Mouse (Mus musculus) embryonic facial prominence, embryonic 10.5 days (tissue): ENCODE results near the gene Heatr5b. TPM values are rescaled to one million over a fixed set of nuclear protein-coding genes. Genes with fewer than 3 reads are reported as not detected.

ENCODE experiments used
- DNase-seq: peaks from one replicate; pipeline ENCODE4 v3.0.0-alpha.2; 2017; ENCODE audit warnings: low spot score
- H3K27ac ChIP-seq: fragments of 300-500 bp; sonication (generic); replicated peaks from 2 replicates; pipeline ENCODE4 v1.5.1; 2016; ENCODE audit warnings: mild to moderate bottlenecking
- H3K27me3 ChIP-seq: fragments of 300-500 bp; sonication (generic); replicated peaks from 2 replicates; pipeline ENCODE4 v1.6.1; 2016; ENCODE audit warnings: low read depth, mild to moderate bottlenecking; ENCODE audit not compliant: poor library complexity, severe bottlenecking
- H3K36me3 ChIP-seq: fragments of 300-500 bp; sonication (generic); replicated peaks from 2 replicates; pipeline ENCODE4 v1.6.1; 2016; ENCODE audit warnings: mild to moderate bottlenecking, moderate library complexity
- H3K4me1 ChIP-seq: fragments of 300-500 bp; sonication (generic); 2 replicates; pipeline ENCODE4 v1.6.1; 2016
- H3K4me3 ChIP-seq: fragments of 300-500 bp; sonication (generic); 2 replicates; pipeline ENCODE4 v1.5.1; 2016; ENCODE audit warnings: mild to moderate bottlenecking, moderate library complexity
- H3K9me3 ChIP-seq: fragments of 300-500 bp; sonication (generic); 2 replicates; pipeline ENCODE4 v1.6.1; 2016; ENCODE audit warnings: mild to moderate bottlenecking
- WGBS: fragments of 180-500 bp; shearing (Covaris S2); methylation state at CpG from one replicate; pipeline ENCODE4 v1.1.7; 2016; 5-methylcytosine and 5-hydroxymethylcytosine counted together
- polyA plus RNA-seq: library from polyadenylated mRNA; unstranded; fragments of >200 nt; fragmentation: Nextera tagmentation; extraction: Ambion mirVana; gene quantifications from 2 replicates; pipeline ENCODE4 v1.2.1, GENCODE M21; 2016

Gene Heatr5b
- polyA plus RNA-seq, 1 experiment from 2014 or later = 14.6 TPM

DNA sequence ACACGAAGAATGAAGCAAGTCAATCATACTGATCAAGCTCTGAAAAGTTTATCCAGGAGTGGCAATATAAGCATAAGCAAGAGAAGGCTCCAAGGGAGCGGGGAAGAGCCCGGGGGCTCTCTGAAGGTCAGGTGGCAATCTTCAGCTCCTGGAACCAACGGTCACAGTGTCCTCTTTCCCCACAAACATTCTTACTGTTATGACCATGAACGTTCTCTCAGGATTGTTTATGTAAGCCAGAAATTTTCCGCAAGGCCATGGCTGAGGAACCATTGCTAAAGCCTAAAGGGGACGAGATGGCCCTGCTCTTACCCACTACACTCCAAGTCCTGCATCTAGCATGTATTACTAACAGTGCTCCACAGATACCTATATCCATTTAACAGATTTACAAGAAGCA is 113.5 kb downstream of the Heatr5b start:
- Histone ChIP-seq H3K4me1 (no peaks in the 10 kb centered on the region), H3K4me3 (no peak overlapping the region), H3K27me3 (no peaks in the 10 kb centered on the region), H3K36me3 (peaks cover 13% of the 10 kb centered on the region), H3K9me3 (no peaks in the 10 kb centered on the region), H3K27ac (no peak overlapping the region)
- 86% methylated on average over 7 of the region's 7 CpGs for WGBS
- no peak for DNase-seq

DNA sequence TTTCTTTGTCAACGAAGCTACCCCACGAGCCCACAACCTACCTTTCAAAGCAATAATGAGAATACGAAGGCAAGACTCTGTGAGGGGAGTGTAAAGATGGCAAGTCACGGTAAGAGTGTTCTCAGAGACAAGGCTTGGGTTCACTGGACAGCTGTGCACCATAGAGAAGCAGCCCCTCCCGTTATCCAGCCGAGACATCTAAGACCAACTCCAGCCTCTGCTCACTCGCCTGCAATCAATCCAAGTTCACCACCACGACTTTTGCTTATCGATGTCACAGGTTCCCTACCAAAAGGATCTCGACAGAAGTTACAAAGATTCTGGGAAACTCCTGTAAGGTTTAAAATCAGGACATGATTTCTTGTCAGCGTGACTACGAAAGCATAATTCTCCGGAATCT is 116.1 kb downstream of the Heatr5b start:
- Histone ChIP-seq H3K4me3 (no peak overlapping the region), H3K27ac (no peak overlapping the region), H3K9me3 (no peaks in the 10 kb centered on the region), H3K4me1 (no peaks in the 10 kb centered on the region), H3K36me3 (peaks cover 13% of the 10 kb centered on the region), H3K27me3 (no peaks in the 10 kb centered on the region)
- WGBS = 94% methylated on average over 13 of the region's 13 CpGs
- DNase-seq = no peak

- H3K9me3 ChIP-seq = peaks cover 6% of the 10 kb centered on the region; the same call in 1 of the 2 replicates
- H3K27ac ChIP-seq = no peak overlapping the region
- peaks cover 13% of the 10 kb centered on the region for H3K36me3 ChIP-seq
- no peak overlapping the region for H3K4me3 ChIP-seq
- H3K27me3 ChIP-seq = no peaks in the 10 kb centered on the region
- H3K4me1 ChIP-seq = no peaks in the 10 kb centered on the region
- 69% methylated on average over 2 of the region's 2 CpGs for WGBS
- no peak for DNase-seq
These were observed 124.9 kb downstream of the Heatr5b start for GRCm38 (mm10) chr17:78710258-78710657.

DNA sequence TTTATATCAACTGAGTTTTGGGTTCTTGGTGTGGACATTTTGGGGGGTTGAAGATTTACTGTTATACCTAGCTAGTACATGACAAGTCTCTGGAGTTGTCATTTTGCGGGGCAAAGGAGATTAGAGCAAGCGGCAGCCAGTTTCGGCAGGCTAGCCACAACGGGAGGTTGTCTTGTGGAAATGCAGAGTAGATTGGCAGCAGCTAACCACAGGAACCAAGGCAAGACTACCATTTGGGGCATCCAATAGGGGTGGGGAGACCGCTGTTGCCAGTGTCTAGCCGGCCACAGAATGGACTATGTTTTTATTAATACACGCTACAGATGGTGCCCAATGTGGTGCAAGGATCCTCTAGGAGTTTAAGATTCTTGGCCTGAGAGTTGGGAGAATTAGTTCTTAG is 126.7 kb downstream of the Heatr5b start:
- peaks cover 22% of the 10 kb centered on the region for H3K36me3 ChIP-seq
- H3K9me3 ChIP-seq = peaks cover 6% of the 10 kb centered on the region; the same call in 1 of the 2 replicates
- H3K4me1 ChIP-seq = no peaks in the 10 kb centered on the region
- no peak overlapping the region for H3K27ac ChIP-seq
- no peak overlapping the region for H3K4me3 ChIP-seq
- WGBS = 90% methylated on average over 7 of the region's 7 CpGs
- DNase-seq = no peak
- no peaks in the 10 kb centered on the region for H3K27me3 ChIP-seq

DNA sequence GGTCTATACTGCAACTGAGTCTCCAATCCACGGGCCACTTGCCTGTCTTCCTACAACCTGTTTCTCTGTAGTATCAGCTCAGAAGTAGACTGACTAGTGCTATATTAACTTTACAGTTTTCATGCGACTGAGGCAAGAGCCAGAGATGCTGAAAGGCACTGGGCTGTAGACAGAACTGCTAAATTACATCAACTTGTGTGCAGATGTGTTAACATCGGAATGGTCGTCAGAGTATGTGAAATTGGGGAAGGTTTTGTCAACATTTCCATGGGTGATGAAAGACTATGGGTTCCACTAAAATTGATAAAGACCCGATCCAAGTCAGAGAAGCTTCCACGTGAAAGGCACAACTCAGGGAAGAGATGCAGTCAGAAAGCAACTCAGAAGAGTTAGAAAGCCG is 132.2 kb downstream of the Heatr5b start:
- Histone ChIP-seq H3K36me3 (peaks cover 22% of the 10 kb centered on the region), H3K4me1 (no peaks in the 10 kb centered on the region), H3K4me3 (no peak overlapping the region), H3K9me3 (peaks cover 6% of the 10 kb centered on the region; the same call in 1 of the 2 replicates), H3K27ac (no peak overlapping the region), H3K27me3 (no peaks in the 10 kb centered on the region)
- WGBS = 95% methylated on average over 7 of the region's 7 CpGs
- DNase-seq = no peak

Other genes starting within 250 kb of the Heatr5b start
- 6.6 and 7.1 TPM in 2 replicates for gene Strn, start 98.2 kb downstream of the Heatr5b start, polyA plus RNA-seq
- 39.3 and 42.7 TPM in 2 replicates for gene Gpatch11, start 203 bp upstream of the Heatr5b start, polyA plus RNA-seq
- gene Eif2ak2, start 47.2 kb upstream of the Heatr5b start, polyA plus RNA-seq = 6.0 and 7.6 TPM in 2 replicates
- 0.19 TPM in 1 of 2 replicates, not detected in the other for gene Sult6b1, start 71.6 kb upstream of the Heatr5b start, polyA plus RNA-seq
- 99.2 and 102 TPM in 2 replicates for gene Cebpzos, start 81.1 kb upstream of the Heatr5b start, polyA plus RNA-seq
- gene Cebpz, start 101.7 kb upstream of the Heatr5b start, polyA plus RNA-seq = 57.8 and 66.2 TPM in 2 replicates
- 47.1 and 48.7 TPM in 2 replicates for gene Ndufaf7, start 101.8 kb upstream of the Heatr5b start, polyA plus RNA-seq
- gene Prkd3, start 185.5 kb upstream of the Heatr5b start, polyA plus RNA-seq = 52.4 and 54.3 TPM in 2 replicates
- gene Qpct, start 216.5 kb upstream of the Heatr5b start, polyA plus RNA-seq = 2.9 and 3.6 TPM in 2 replicates